Mouse (Mus musculus) lung, postnatal 14 days (tissue): Measurements from ENCODE around the gene Glce.

Experiments
- DNase-seq: peaks from one replicate; pipeline ENCODE4 v3.0.0; 2021

Glce gene

GRCm38 (mm10) chr9:62122508-62123215, at the start of gene Glce:
TSS of gene Glce (minus strand) at chr9:62122655.
- DNase-seq: peak; percentile 98

GRCm38 (mm10) chr9:62172239-62172638, 49.8 kb upstream of the Glce start:
- no peak for DNase-seq

- DNase-seq: no peak
Measured at GRCm38 (mm10) chr9:62170921-62171320, 48.5 kb upstream of the Glce start.

- DNase-seq: no peak
Measured at GRCm38 (mm10) chr9:62166621-62167020, 44.2 kb upstream of the Glce start.

GRCm38 (mm10) chr9:62166186-62166585, 43.7 kb upstream of the Glce start:
- DNase-seq: no peak

GRCm38 (mm10) chr9:62162889-62163291, 40.4 kb upstream of the Glce start:
- no peak for DNase-seq

GRCm38 (mm10) chr9:62160788-62161187, 38.3 kb upstream of the Glce start:
- DNase-seq: no peak

- no peak for DNase-seq
Measured at GRCm38 (mm10) chr9:62158746-62159145, 36.3 kb upstream of the Glce start.

- DNase-seq: no peak
Measured at GRCm38 (mm10) chr9:62155821-62156220, 33.4 kb upstream of the Glce start.

- no peak for DNase-seq
Measured at GRCm38 (mm10) chr9:62155400-62155799, 32.9 kb upstream of the Glce start.

- no peak for DNase-seq
Measured at GRCm38 (mm10) chr9:62154956-62155355, 32.5 kb upstream of the Glce start.

GRCm38 (mm10) chr9:62154551-62154950, 32.1 kb upstream of the Glce start:
- DNase-seq: no peak

GRCm38 (mm10) chr9:62153263-62153662, 30.8 kb upstream of the Glce start:
- no peak for DNase-seq

- no peak for DNase-seq
Measured at GRCm38 (mm10) chr9:62152506-62152905, 30.1 kb upstream of the Glce start.

- no peak for DNase-seq
Measured at GRCm38 (mm10) chr9:62145198-62145597, 22.7 kb upstream of the Glce start.

- no peak for DNase-seq
Measured at GRCm38 (mm10) chr9:62143428-62143827, 21.0 kb upstream of the Glce start.

- DNase-seq: no peak
Measured at GRCm38 (mm10) chr9:62139027-62139426, 16.6 kb upstream of the Glce start.

GRCm38 (mm10) chr9:62137259-62137658, 14.8 kb upstream of the Glce start:
- peak; percentile 39 for DNase-seq

- DNase-seq: no peak
Measured at GRCm38 (mm10) chr9:62132005-62132782, 9.7 kb upstream of the Glce start.

- DNase-seq: no peak
Measured at GRCm38 (mm10) chr9:62130746-62131145, 8.3 kb upstream of the Glce start.

GRCm38 (mm10) chr9:62128056-62128455, 5.6 kb upstream of the Glce start:
- no peak for DNase-seq

GRCm38 (mm10) chr9:62125986-62126575, 3.6 kb upstream of the Glce start:
- no peak for DNase-seq

GRCm38 (mm10) chr9:62124266-62124665, 1.8 kb upstream of the Glce start:
- DNase-seq: no peak

- no peak for DNase-seq
Measured at GRCm38 (mm10) chr9:62123496-62123895, 1.0 kb upstream of the Glce start.
